Mouse (Mus musculus): ENCODE results near the gene Tssk6. TPM values are rescaled to one million over a fixed set of nuclear protein-coding genes. Genes with fewer than 3 reads are reported as not detected.

The Tssk6 gene
- total RNA-seq (2014; fragmentation: Nextera tagmentation) (1.4 TPM in 1 of 2 replicates, not detected in the other), total RNA-seq (2017) (0.15 TPM in 1 of 2 replicates, not detected in the other)

GRCm38 (mm10) chr8:69902163-69903062 lies at the start of gene Tssk6, which contains the start of the genes Ndufa13 and Yjefn3:
Tssk6 (plus strand) TSS chr8:69902184.
Ndufa13 (minus strand) TSS chr8:69902558.
Yjefn3 (minus strand) TSS chr8:69902712.
- ATAC-seq (replicated peaks; ENCODE audit: low FRiP score, low TSS enrichment, poor library complexity, severe bottlenecking) = peak; percentile 19

GRCm38 (mm10) chr8:69853869-69854268 lies 48.1 kb upstream of the Tssk6 start:
- ATAC-seq (replicated peaks; ENCODE audit: low FRiP score, low TSS enrichment, poor library complexity, severe bottlenecking) = no peak

GRCm38 (mm10) chr8:69860807-69861206 lies 41.2 kb upstream of the Tssk6 start:
- ATAC-seq (replicated peaks; ENCODE audit: low FRiP score, low TSS enrichment, poor library complexity, severe bottlenecking) = peak; percentile 45; the same call in 1 of the 2 replicates

GRCm38 (mm10) chr8:69861251-69861650 lies 40.7 kb upstream of the Tssk6 start:
- no peak for ATAC-seq (replicated peaks; ENCODE audit: low FRiP score, low TSS enrichment, poor library complexity, severe bottlenecking)

GRCm38 (mm10) chr8:69863387-69864020 lies 38.5 kb upstream of the Tssk6 start:
- ATAC-seq (replicated peaks; ENCODE audit: low FRiP score, low TSS enrichment, poor library complexity, severe bottlenecking) = peak; percentile 45

- ATAC-seq (replicated peaks; ENCODE audit: low FRiP score, low TSS enrichment, poor library complexity, severe bottlenecking) = 0 out of 2 replicates have a peak, but pooled peaks have one; percentile 23
Observed at GRCm38 (mm10) chr8:69864180-69864579, 37.8 kb upstream of the Tssk6 start.

GRCm38 (mm10) chr8:69867696-69868326 lies 34.2 kb upstream of the Tssk6 start:
- no peak for ATAC-seq (replicated peaks; ENCODE audit: low FRiP score, low TSS enrichment, poor library complexity, severe bottlenecking)

- ATAC-seq (replicated peaks; ENCODE audit: low FRiP score, low TSS enrichment, poor library complexity, severe bottlenecking) = no peak
Observed at GRCm38 (mm10) chr8:69870003-69870765, 31.8 kb upstream of the Tssk6 start.

GRCm38 (mm10) chr8:69870907-69871306 lies 31.1 kb upstream of the Tssk6 start:
- ATAC-seq (replicated peaks; ENCODE audit: low FRiP score, low TSS enrichment, poor library complexity, severe bottlenecking) = no peak

GRCm38 (mm10) chr8:69874155-69874554 lies 27.8 kb upstream of the Tssk6 start:
- ATAC-seq (replicated peaks; ENCODE audit: low FRiP score, low TSS enrichment, poor library complexity, severe bottlenecking) = peak; percentile 39; the same call in 1 of the 2 replicates

- no peak for ATAC-seq (replicated peaks; ENCODE audit: low FRiP score, low TSS enrichment, poor library complexity, severe bottlenecking)
Observed at GRCm38 (mm10) chr8:69874654-69875053, 27.3 kb upstream of the Tssk6 start.

GRCm38 (mm10) chr8:69876097-69876496 lies 25.9 kb upstream of the Tssk6 start:
- ATAC-seq (replicated peaks; ENCODE audit: low FRiP score, low TSS enrichment, poor library complexity, severe bottlenecking) = no peak

GRCm38 (mm10) chr8:69876967-69877366 lies 25.0 kb upstream of the Tssk6 start:
- ATAC-seq (replicated peaks; ENCODE audit: low FRiP score, low TSS enrichment, poor library complexity, severe bottlenecking) = no peak

- no peak for ATAC-seq (replicated peaks; ENCODE audit: low FRiP score, low TSS enrichment, poor library complexity, severe bottlenecking)
Observed at GRCm38 (mm10) chr8:69877396-69877795, 24.6 kb upstream of the Tssk6 start.

- no peak for ATAC-seq (replicated peaks; ENCODE audit: low FRiP score, low TSS enrichment, poor library complexity, severe bottlenecking)
Observed at GRCm38 (mm10) chr8:69877992-69878391, 24.0 kb upstream of the Tssk6 start.

- ATAC-seq (replicated peaks; ENCODE audit: low FRiP score, low TSS enrichment, poor library complexity, severe bottlenecking) = no peak
Observed at GRCm38 (mm10) chr8:69879678-69880077, 22.3 kb upstream of the Tssk6 start.

- ATAC-seq (replicated peaks; ENCODE audit: low FRiP score, low TSS enrichment, poor library complexity, severe bottlenecking) = no peak
Observed at GRCm38 (mm10) chr8:69880841-69881240, 21.1 kb upstream of the Tssk6 start.

GRCm38 (mm10) chr8:69881261-69881865 lies 20.6 kb upstream of the Tssk6 start:
- ATAC-seq (replicated peaks; ENCODE audit: low FRiP score, low TSS enrichment, poor library complexity, severe bottlenecking) = no peak

All from megakaryocyte-erythroid progenitor cell, adult 5-6 weeks (primary cell).